Mouse (Mus musculus): ENCODE results near the gene Chd2.
A peak's percentile ranks its signal among the peaks of the same experiment; 100 is the strongest.

The Chd2 gene

DNA sequence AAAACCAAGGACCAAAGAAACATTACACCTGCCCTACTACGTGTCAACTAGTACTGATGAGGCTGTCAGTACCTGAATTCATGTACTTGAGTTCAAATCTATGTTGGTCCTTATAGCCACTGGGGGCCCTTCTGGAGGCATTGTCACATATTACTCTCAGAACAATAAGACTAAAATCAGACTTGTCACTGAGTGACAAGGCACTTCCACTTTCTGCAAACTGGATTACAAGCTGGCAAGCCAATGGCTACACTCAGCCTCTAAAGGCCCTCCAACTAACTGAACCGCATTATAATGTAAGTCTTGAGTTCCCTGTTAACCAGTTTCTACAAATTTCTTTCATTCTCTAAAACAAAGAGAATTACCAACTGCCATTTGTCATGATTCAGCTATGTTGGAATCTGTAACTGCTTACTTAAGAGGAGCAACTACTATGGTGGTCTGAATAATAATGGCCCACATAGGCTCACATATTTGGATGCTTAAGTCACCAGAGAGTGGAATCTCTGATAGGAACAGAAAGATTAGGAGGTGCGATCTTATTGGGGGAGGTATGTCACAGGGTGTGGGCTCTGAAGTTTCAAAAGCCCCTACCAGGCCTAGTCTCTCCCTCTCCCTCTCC is 89.3 kb downstream of the Chd2 start:
- no peak for DNase-seq (ENCODE audit: low read depth, low spot score)

DNA sequence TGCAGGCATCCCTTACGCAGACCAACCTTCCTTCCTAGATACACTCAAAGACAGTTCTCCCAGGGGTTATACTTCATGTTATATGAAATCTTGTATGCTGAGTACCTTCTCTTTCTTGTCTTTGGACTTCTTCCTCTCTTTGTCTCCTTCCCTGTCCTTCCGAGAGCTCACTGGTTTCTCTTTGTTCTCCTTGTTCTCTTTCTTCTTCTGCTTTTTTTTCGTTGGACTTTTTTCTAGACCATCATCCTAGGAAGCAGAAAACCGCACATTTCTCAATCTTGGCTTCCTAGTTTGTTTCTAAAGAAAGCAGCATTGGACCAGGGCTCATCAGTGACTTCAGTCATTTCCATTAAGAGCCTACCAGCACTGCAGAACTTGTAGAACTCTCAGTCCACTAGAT is 90.0 kb downstream of the Chd2 start:
- no peak for DNase-seq (ENCODE audit: low read depth, low spot score)

DNA sequence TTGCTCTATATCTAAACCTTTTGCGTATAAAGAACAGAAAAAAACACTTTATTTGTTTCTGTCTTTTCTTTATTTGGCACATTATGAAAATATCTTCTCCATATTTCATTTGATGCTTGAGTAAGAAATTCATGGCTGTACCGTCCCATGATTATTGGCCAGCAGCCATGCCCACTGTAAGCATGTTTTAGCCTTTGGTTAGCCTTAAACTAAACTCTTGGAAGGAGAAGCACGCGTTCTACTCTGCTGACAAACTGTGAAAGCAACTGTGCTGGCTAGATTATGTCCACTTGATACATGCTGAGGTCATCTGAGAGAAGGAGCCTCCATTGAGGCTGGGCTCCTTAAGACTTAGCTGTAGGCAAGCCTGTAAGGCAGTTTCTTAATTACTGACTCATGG is 99.4 kb downstream of the Chd2 start:
- DNase-seq (ENCODE audit: low read depth, low spot score) = no peak

- DNase-seq (ENCODE audit: low read depth, low spot score) = no peak
Measured at GRCm38 (mm10) chr7:73441802-73442201, 99.8 kb downstream of the Chd2 start.

GRCm38 (mm10) chr7:73435685-73436084 is 105.9 kb downstream of the Chd2 start:
- no peak for DNase-seq (ENCODE audit: low read depth, low spot score)

DNA sequence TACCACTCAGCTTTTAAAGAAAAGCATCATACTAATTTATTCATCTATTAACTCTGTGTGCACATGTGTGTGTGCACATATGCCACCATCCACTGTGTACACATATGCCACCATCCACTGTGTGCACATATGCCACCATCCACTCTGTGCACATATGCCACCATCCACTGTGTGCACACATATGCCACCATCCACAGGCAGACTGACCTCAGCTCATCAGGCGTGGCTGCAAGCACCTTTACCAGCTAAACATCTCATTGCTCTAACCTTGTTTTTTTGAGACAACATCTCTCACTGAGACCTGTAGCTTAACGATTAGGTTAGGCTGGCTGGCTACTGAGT is 107.3 kb downstream of the Chd2 start:
- no peak for DNase-seq (ENCODE audit: low read depth, low spot score)

- no peak for DNase-seq (ENCODE audit: low read depth, low spot score)
Measured at GRCm38 (mm10) chr7:73433637-73434335, 107.8 kb downstream of the Chd2 start.

DNA sequence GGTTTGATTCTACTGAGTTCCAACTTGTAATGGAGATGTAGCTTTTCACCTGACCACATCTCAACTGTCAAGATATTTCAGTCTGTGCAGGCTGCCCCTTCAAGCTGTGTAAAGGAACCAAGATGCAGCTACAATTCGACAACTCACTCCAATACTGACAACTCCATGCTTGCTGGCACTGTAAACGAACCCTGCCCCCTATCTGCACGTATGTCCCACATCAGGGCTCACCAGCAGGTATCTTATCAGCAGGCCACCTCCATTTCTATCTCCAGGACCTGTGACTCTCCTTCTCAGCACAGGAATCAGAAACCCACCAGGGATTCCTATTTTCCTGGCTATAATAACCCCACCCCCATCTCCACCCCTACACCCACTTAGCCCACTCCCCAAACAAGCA is 113.1 kb downstream of the Chd2 start:
- no peak for DNase-seq (ENCODE audit: low read depth, low spot score)

DNA sequence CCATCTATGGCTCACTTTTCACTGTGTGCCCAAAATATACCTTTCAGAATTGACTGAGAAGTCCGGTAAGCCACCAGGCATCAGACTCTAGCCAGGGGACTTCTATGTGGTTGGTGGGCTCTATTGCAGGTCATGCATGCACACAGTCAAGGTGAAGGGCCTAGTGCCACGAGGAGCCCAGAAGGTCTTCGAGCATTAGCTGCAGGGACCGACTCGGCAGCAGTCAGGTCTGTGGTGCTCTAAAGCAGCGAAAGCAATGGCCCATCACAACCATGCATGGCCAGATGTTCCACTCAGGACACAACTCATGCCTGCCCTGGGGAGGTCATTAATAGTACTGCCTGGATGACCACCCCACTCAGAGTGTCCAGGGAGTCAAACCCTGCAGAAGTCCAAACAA is 113.8 kb downstream of the Chd2 start:
- no peak for DNase-seq (ENCODE audit: low read depth, low spot score)

DNA sequence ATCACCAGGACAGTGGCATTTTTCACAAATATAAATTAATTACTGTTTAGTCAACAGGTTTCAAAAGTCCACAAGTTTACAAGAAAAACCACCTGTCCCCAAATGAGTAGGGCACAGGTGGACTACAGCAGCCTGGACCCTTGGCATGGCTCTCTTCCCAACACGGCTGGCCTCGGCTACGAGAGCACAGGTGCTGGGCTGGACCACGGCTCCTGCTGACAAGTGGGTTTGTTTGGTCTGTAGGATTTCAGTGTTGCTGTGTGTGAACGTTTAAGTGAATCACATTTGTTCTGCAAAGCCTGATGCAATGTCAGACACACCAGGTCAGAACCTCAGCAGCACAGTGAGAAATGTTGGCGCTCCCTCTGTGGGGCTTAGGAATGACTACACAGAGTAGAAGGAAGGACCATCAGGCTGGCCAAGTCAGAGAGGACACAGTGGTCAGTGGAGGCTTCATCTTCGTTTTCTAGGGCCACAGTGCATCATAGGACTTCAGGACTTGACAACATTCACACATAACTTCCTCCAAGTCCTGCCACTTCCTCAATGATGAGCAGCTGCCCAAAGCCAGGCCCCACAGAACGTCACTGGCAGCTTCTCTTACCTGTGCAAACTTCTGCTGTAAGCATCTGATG is 114.8 kb downstream of the Chd2 start:
- DNase-seq (ENCODE audit: low read depth, low spot score) = no peak

DNA sequence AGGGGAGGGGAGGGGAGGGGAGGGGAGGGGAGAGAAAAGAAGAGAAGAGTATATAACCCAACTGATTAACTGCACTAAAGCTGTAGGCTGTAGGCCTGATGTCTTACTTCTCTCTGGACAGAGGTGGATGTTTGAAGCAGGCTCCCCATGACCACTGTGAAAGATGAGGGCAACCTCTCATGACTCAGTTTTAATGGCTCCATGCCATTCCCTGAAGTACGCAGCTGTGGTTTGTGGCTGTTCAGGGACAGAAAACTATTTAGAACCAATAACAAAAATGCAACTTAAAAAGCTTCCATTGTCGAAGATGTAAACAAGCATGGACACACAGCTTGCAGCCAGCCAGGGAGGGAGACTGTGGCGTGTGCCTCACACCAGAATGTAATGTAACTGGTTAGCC is 115.4 kb downstream of the Chd2 start:
- DNase-seq (ENCODE audit: low read depth, low spot score) = no peak

- no peak for DNase-seq (ENCODE audit: low read depth, low spot score)
Measured at GRCm38 (mm10) chr7:73425451-73425850, 116.2 kb downstream of the Chd2 start.

DNA sequence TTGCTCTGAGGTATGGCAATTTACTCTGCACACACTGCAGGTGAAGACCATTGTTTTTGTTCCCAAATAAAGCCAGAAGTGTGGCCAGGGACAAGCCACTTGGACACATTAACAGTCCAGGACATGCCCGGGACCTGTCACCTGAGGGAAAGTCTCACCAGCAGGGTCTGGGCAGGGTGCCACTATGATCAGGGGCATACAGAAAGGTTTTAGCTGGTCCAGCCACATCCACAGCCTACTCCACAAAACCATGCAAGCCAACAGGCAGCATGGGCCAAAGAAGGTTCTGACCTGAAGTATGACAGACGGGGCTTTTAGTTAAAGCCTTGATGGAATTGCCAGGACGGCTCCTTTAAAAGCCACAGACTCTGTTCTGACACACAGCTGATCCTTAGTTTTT is 116.9 kb downstream of the Chd2 start:
- no peak for DNase-seq (ENCODE audit: low read depth, low spot score)

DNA sequence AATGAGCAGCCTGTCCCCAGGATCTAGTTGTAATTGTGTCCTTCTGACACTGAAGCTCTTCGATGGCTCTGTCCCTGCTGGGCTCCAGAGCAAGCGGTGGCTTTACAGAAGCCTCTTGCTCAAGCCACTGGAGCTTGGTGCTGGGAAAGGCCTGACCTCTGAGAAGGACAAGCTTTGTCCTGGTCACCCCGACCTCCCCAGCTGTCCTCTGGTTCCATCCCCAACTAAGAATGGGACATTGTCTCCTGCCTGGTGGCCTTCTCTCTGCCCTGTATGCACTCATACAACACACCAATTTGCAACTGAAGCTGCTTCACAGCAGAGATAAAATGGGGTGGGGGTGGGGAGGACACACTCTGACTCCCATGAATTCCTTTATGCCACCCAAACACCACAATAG is 117.4 kb downstream of the Chd2 start:
- no peak for DNase-seq (ENCODE audit: low read depth, low spot score)

DNA sequence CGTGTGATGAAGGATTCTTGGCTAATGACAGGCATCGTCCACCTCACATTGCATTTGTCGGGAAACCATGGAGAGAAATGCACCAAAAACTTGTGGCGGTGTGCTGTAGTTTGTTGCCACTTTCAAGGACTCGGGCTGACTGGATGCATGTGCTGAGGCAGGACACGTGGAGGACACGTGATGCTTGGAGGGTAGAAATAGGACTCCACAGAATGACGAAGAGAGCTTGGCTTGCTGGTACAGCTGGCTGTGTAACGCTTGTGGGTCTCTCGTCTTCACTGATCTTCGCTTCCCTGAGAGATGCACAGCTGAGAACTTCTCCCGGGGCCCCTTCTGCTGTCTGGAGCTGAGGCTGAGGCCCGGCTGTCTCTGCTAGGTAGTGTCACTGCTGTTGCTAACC is 118.4 kb downstream of the Chd2 start:
- no peak for DNase-seq (ENCODE audit: low read depth, low spot score)

DNA sequence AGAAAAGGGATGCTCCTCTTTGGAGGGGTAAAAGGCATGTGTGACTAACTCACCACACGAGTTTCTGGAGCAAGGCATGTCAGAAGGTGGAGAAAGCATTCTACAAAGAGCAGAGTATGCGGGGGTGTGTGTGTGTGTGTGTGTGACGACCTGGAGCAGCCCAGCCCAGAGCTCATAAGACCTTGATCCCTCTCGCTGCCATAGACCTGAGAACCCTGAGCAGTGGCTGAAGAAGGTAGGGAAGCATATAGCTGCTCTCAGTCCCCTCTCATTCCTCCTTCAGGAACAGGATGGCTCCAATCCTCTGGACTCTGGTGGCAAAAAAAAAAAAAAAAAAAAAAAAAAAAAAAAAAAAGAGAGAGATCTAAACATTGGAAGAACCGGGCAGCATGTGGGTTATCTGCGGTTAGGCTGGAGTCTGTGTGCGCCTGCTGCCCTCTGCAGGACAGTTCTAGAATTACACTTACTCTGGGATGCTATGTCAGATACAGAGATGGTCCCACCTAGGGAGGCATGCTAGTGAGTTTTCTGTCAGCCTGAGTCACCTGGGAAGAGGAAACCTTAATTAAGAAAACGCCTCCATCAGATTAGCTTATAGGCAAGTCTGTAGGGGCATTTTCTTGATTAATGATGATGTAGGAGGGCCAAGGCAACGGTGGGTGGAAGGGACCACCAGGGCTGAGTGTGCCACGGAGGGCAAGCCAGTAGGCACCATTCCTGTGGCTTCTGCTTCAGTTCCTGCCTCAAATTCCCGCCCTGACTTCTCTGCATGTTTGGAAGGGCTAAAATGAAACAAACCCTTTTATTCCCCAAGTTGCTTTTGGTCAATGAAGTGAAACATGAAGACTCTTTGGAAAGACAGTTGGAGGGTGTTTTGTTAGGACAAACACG is 119.2 kb downstream of the Chd2 start:
- peak; percentile 34 for DNase-seq (ENCODE audit: low read depth, low spot score)

GRCm38 (mm10) chr7:73421278-73422015 is 120.2 kb downstream of the Chd2 start:
- DNase-seq (ENCODE audit: low read depth, low spot score) = no peak

GRCm38 (mm10) chr7:73420827-73421226 is 120.8 kb downstream of the Chd2 start:
- DNase-seq (ENCODE audit: low read depth, low spot score) = no peak

DNA sequence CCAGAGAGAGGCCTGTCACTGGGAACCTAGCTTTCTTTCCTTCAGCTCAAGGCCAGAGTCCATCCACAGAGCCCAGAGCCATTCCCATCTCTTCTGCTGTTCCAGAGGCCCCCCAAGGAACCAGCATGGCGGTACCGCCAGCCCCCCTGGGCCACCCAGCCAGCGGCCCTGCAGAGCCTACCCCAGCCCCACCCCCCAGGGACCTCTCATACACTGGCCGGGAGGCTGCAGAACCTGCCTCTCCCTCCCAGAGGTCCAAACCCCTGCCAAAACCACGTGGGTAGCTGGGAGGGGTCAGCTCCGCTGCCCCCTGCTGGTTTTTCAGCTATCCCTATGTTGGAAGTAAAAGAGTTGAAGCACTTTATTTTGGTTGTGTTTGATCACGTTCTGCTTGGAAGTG is 122.3 kb downstream of the Chd2 start:
- DNase-seq (ENCODE audit: low read depth, low spot score) = no peak

GRCm38 (mm10) chr7:73414192-73414591 is 127.4 kb downstream of the Chd2 start:
- no peak for DNase-seq (ENCODE audit: low read depth, low spot score)

- no peak for DNase-seq (ENCODE audit: low read depth, low spot score)
Measured at GRCm38 (mm10) chr7:73412419-73412818, 129.2 kb downstream of the Chd2 start.

GRCm38 (mm10) chr7:73411986-73412385 is 129.6 kb downstream of the Chd2 start:
- DNase-seq (ENCODE audit: low read depth, low spot score) = no peak

Measured in retina, adult 2 months (tissue).